Mouse (Mus musculus) forebrain, embryonic 16.5 days (tissue): Measurements from ENCODE around the gene Lpar1. TPM values are rescaled to one million over a fixed set of nuclear protein-coding genes. Genes with fewer than 3 reads are reported as not detected.

Experiments
- ATAC-seq: fragments of 200-750 bp; cut with Nextera tagmentation; 2 replicates; pipeline ENCODE4 v1.8.0; 2017; ENCODE audit warnings: mild to moderate bottlenecking, moderate library complexity
- H3K27ac ChIP-seq: fragments of 300-500 bp; sonication (generic); 2 replicates; pipeline ENCODE4 v1.5.1; 2014; ENCODE audit warnings: low read length, control low read depth
- H3K27me3 ChIP-seq: fragments of 300-500 bp; sonication (generic); replicated peaks from 2 replicates; pipeline ENCODE4 v1.6.1; 2014; ENCODE audit warnings: low read length; ENCODE audit not compliant: control insufficient read depth, insufficient read depth
- H3K36me3 ChIP-seq: fragments of 300-500 bp; sonication (generic); 2 replicates; pipeline ENCODE4 v1.6.1; 2014; ENCODE audit not compliant: control insufficient read depth, insufficient read depth
- H3K4me1 ChIP-seq: fragments of 300-500 bp; sonication (generic); replicated peaks from 2 replicates; pipeline ENCODE4 v1.6.1; 2014; ENCODE audit warnings: low read length; ENCODE audit not compliant: control insufficient read depth, insufficient read depth
- H3K4me2 ChIP-seq: fragments of 300-500 bp; sonication (generic); 2 replicates; pipeline ENCODE4 v1.6.1; 2014; ENCODE audit warnings: mild to moderate bottlenecking, low read length, control low read depth
- H3K4me3 ChIP-seq: fragments of 300-500 bp; sonication (generic); replicated peaks from 2 replicates; pipeline ENCODE4 v1.5.1; 2014; ENCODE audit warnings: mild to moderate bottlenecking, low read length, control low read depth
- H3K9ac ChIP-seq: fragments of 300-500 bp; sonication (generic); replicated peaks from 2 replicates; pipeline ENCODE4 v1.6.1; 2014; ENCODE audit warnings: low read depth, low read length, control low read depth
- H3K9me3 ChIP-seq: fragments of 300-500 bp; sonication (generic); 2 replicates; pipeline ENCODE4 v1.6.1; 2016; ENCODE audit warnings: low read length; ENCODE audit not compliant: control insufficient read depth
- WGBS: fragments of 180-500 bp; shearing (Covaris S2); extraction: QIAGEN DNeasy Blood & Tissue Kit; methylation state at CpG from one replicate; pipeline ENCODE4 v1.1.7; 2014; 5-methylcytosine and 5-hydroxymethylcytosine counted together
- polyA plus RNA-seq: library from polyadenylated mRNA; unstranded; fragments of >200 nt; fragmentation: Nextera tagmentation; extraction: Ambion mirVana; gene quantifications from 2 replicates; pipeline ENCODE4 v1.2.1, GENCODE M21; 2015

Gene Lpar1
- polyA plus RNA-seq, 1 experiment from 2014 or later = 28.7 TPM

- WGBS = 87% methylated on average over 3 of the region's 3 CpGs
These were observed 15.0 kb downstream of the Lpar1 start for GRCm38 (mm10) chr4:58538696-58539095.

DNA sequence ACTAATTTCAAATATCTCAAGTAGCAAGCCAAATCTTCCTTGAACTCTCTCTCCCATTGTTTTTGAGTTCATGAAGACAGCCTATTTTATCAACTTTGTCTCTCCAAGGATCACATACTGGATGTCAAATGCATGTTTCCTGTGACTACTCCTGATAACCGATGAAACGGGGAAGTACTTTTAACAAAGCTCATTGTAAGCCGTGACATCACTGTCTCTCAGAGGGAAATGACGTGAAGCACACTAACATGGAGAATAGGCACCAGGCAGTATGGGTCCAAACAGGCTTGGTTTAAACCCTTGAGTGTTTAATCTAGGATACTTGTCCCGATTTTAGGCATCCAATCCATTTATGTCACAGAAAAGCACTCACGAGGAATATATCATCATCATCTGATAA, 17.9 kb downstream of the Lpar1 start:
- Histone ChIP-seq H3K4me3 (no peak overlapping the region), H3K36me3 (no peaks in the 10 kb centered on the region), H3K27ac (no peak overlapping the region), H3K4me1 (0 out of 2 replicates have a peak, but pooled peaks cover 2% of the 10 kb centered on the region), H3K4me2 (no peak overlapping the region), H3K9me3 (no peaks in the 10 kb centered on the region), H3K27me3 (no peaks in the 10 kb centered on the region), H3K9ac (no peak overlapping the region)
- ATAC-seq = no peak
- 93% methylated on average over 6 of the region's 6 CpGs for WGBS

More at GRCm38 (mm10) chr4:58538696-58539095, 15.0 kb downstream of the Lpar1 start:
- ATAC-seq = no peak
- no peaks in the 10 kb centered on the region for H3K9me3 ChIP-seq
- H3K4me2 ChIP-seq = no peak overlapping the region
- no peak overlapping the region for H3K27ac ChIP-seq
- no peaks in the 10 kb centered on the region for H3K27me3 ChIP-seq
- H3K4me3 ChIP-seq = no peak overlapping the region
- H3K4me1 ChIP-seq = 0 out of 2 replicates have a peak, but pooled peaks cover 2% of the 10 kb centered on the region
- H3K36me3 ChIP-seq = no peaks in the 10 kb centered on the region
- H3K9ac ChIP-seq = no peak overlapping the region

- Histone ChIP-seq H3K27ac (no peak overlapping the region), H3K27me3 (no peaks in the 10 kb centered on the region), H3K4me2 (no peak overlapping the region), H3K4me3 (no peak overlapping the region), H3K36me3 (no peaks in the 10 kb centered on the region), H3K9ac (no peak overlapping the region), H3K4me1 (0 out of 2 replicates have a peak, but pooled peaks cover 2% of the 10 kb centered on the region), H3K9me3 (no peaks in the 10 kb centered on the region)
- ATAC-seq = no peak
- 77% methylated on average over 15 of the region's 15 CpGs for WGBS
These were observed 18.9 kb downstream of the Lpar1 start for GRCm38 (mm10) chr4:58534726-58535350.

- WGBS = 41% methylated on average over 13 of the region's 13 CpGs
- Histone ChIP-seq H3K9ac (no peak overlapping the region), H3K4me3 (no peak overlapping the region), H3K36me3 (no peaks in the 10 kb centered on the region), H3K9me3 (no peaks in the 10 kb centered on the region), H3K4me1 (0 out of 2 replicates have a peak, but pooled peaks cover 2% of the 10 kb centered on the region), H3K27me3 (no peaks in the 10 kb centered on the region), H3K27ac (no peak overlapping the region), H3K4me2 (no peak overlapping the region)
- ATAC-seq = no peak
These were observed 19.5 kb downstream of the Lpar1 start for GRCm38 (mm10) chr4:58534141-58534571.

DNA sequence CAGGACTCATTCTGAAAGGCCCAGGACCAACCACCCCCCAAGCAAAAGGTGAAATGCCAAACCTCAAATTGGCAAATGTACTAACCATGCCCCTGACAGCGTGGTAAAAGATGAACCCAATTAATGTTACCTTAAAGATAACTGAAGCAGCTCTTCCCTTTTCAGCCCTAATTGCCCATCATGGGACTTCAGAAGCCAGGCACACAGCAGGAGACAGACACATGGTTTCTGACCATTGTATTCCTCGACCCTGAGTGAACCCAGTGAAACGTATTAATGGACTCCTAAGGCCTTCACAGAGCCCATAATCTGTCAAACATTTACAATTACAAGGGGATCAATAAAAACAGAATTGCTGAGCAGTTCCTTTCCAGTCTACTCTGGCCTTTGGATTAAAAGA, 20.2 kb downstream of the Lpar1 start:
- ATAC-seq = no peak
- no peak overlapping the region for H3K4me2 ChIP-seq
- H3K27ac ChIP-seq = no peak overlapping the region
- 0 out of 2 replicates have a peak, but pooled peaks cover 2% of the 10 kb centered on the region for H3K4me1 ChIP-seq
- no peak overlapping the region for H3K9ac ChIP-seq
- 10% methylated on average over 3 of the region's 3 CpGs for WGBS
- H3K27me3 ChIP-seq = no peaks in the 10 kb centered on the region
- no peaks in the 10 kb centered on the region for H3K36me3 ChIP-seq
- H3K9me3 ChIP-seq = no peaks in the 10 kb centered on the region
- H3K4me3 ChIP-seq = no peak overlapping the region

DNA sequence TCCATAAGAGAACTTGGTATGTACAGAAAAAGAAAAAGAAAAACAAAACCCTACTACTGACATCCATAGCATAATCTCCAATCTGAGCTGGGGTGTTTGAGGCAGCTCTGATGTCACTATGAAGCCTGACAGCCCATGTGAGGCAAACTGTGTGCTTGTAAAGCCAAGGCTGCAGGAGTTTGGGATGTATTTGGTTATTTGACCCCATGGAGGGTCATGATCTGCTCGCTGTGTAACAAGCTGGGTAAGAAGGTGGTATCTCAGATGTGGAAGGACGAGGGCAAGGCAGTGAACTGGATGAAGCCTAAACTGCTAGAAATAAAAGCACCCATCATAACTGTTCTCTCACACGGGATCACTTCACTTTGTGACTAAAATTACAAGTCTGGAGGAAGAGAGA, 21.4 kb downstream of the Lpar1 start:
- no peak overlapping the region for H3K4me3 ChIP-seq
- H3K27me3 ChIP-seq = no peaks in the 10 kb centered on the region
- H3K4me1 ChIP-seq = 0 out of 2 replicates have a peak, but pooled peaks cover 2% of the 10 kb centered on the region
- no peak for ATAC-seq
- H3K9ac ChIP-seq = no peak overlapping the region
- no peak overlapping the region for H3K27ac ChIP-seq
- no peaks in the 10 kb centered on the region for H3K9me3 ChIP-seq
- H3K36me3 ChIP-seq = no peaks in the 10 kb centered on the region
- 78% methylated on average over 3 of the region's 3 CpGs for WGBS
- H3K4me2 ChIP-seq = no peak overlapping the region

- ATAC-seq = no peak
- H3K9me3 ChIP-seq = no peaks in the 10 kb centered on the region
These were observed 23.0 kb downstream of the Lpar1 start for GRCm38 (mm10) chr4:58530706-58531105.

GRCm38 (mm10) chr4:58530279-58530678, 23.4 kb downstream of the Lpar1 start:
- H3K4me1 ChIP-seq = 0 out of 2 replicates have a peak, but pooled peaks cover 2% of the 10 kb centered on the region
- no peak overlapping the region for H3K4me3 ChIP-seq
- no peak overlapping the region for H3K4me2 ChIP-seq
- no peak overlapping the region for H3K9ac ChIP-seq
- ATAC-seq = no peak
- no peaks in the 10 kb centered on the region for H3K27me3 ChIP-seq
- H3K9me3 ChIP-seq = no peaks in the 10 kb centered on the region
- H3K27ac ChIP-seq = no peak overlapping the region
- 70% methylated on average over 3 of the region's 3 CpGs for WGBS
- H3K36me3 ChIP-seq = no peaks in the 10 kb centered on the region

More at GRCm38 (mm10) chr4:58530706-58531105, 23.0 kb downstream of the Lpar1 start:
- H3K27ac ChIP-seq = no peak overlapping the region
- no peak overlapping the region for H3K4me2 ChIP-seq
- H3K36me3 ChIP-seq = no peaks in the 10 kb centered on the region
- 96% methylated on average over 5 of the region's 5 CpGs for WGBS
- no peaks in the 10 kb centered on the region for H3K27me3 ChIP-seq
- no peak overlapping the region for H3K9ac ChIP-seq
- H3K4me3 ChIP-seq = no peak overlapping the region
- 0 out of 2 replicates have a peak, but pooled peaks cover 2% of the 10 kb centered on the region for H3K4me1 ChIP-seq

- Histone ChIP-seq H3K4me1 (no peaks in the 10 kb centered on the region), H3K9me3 (no peaks in the 10 kb centered on the region), H3K4me2 (no peak overlapping the region), H3K36me3 (no peaks in the 10 kb centered on the region), H3K9ac (no peak overlapping the region), H3K27me3 (no peaks in the 10 kb centered on the region), H3K4me3 (no peak overlapping the region), H3K27ac (no peak overlapping the region)
- 92% methylated on average over 3 of the region's 3 CpGs for WGBS
- ATAC-seq = no peak
These were observed 25.8 kb downstream of the Lpar1 start for GRCm38 (mm10) chr4:58527852-58528251.
